Comparison of ENCODE assay signal across 7 mouse cellular contexts in the genomic region with DNA sequence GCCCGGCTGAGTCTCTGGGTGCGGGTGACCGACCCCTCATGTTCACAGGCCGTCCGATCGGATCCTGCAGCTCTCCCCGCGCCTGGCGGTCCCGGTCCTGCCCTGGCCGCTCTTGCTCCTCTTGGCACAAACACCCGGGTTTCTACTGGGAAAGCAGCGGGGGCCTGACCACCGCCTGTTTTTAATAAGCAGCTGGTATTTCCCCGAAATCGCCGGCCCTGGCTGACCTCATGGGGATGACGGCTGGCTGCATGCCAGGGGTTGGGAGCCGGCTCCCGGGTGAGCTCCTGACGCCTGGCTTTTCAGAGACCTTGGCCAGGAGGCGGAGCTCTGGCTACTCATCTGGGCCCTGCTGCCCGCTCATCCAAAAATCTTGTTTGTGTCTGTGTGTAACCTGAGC. TPM values are rescaled to one million over a fixed set of nuclear protein-coding genes. Genes with fewer than 3 reads are reported as not detected.
DNase-seq lines count a peak whose midpoint lies in the region; ATAC-seq lines count a peak whose summit lies in the region.

No protein-coding gene starts in this region.

- H3K79me2 ChIP-seq in macrophage (ENCODE audit: inconsistent target), result no peaks in the 10 kb centered on the region

- H3K4me1 ChIP-seq in intestine, embryonic 14.5 days (replicated peaks; ENCODE audit: control insufficient read depth, insufficient read depth, low read length), result peaks cover 6% of the 10 kb centered on the region

- H3K36me3 ChIP-seq in intestine, embryonic 14.5 days (ENCODE audit: control insufficient read depth, insufficient read depth, low read length), result no peaks in the 10 kb centered on the region
- H3K36me3 ChIP-seq in macrophage (ENCODE audit: inconsistent target), result no peaks in the 10 kb centered on the region

- no peaks in the 10 kb centered on the region for H3K27me3 ChIP-seq in intestine, embryonic 14.5 days (replicated peaks; ENCODE audit: control insufficient read depth, insufficient read depth, low read length)

- DNase-seq in adrenal gland, adult 2 months, result peak; percentile 96
- DNase-seq in gastrocnemius, postnatal 10 days, result peak; percentile 93
- no peak for DNase-seq in intestine, embryonic 14.5 days (ENCODE audit: low spot score)
- peak; percentile 58 to 75 for DNase-seq in left cerebral cortex, adult 9 months (ENCODE audit: low spot score in 2 of 2)
- DNase-seq in right cerebral cortex, postnatal 4 days, result peak; percentile 77

- peak overlapping the region; percentile 77 for H3K4me2 ChIP-seq in intestine, embryonic 14.5 days (ENCODE audit: low read length)

- peak overlapping the region; percentile 51; the same call in 1 of the 2 replicates for H3K27ac ChIP-seq in intestine, embryonic 14.5 days (ENCODE audit: low read depth)
- no peak overlapping the region for H3K27ac ChIP-seq in macrophage

- H3K4me3 ChIP-seq in intestine, embryonic 14.5 days (ENCODE audit: low read depth, low read length), result peak overlapping the region; percentile 49
- H3K4me3 ChIP-seq in macrophage (ENCODE audit: inconsistent target), result peak overlapping the region; percentile 5; the same call in 1 of the 2 replicates

- ATAC-seq in common myeloid progenitor, adult 5-6 weeks (replicated peaks; ENCODE audit: low read depth, poor library complexity, severe bottlenecking), result peak; percentile 16; the same call in 1 of the 2 replicates
- ATAC-seq in intestine, embryonic 14.5 days (replicated peaks; ENCODE audit: low FRiP score, low TSS enrichment, low read depth), result peak; percentile 71

- peak overlapping the region; percentile 60 for H3K9ac ChIP-seq in intestine, embryonic 14.5 days (ENCODE audit: low read length)

- H3K9me3 ChIP-seq in intestine, embryonic 14.5 days (ENCODE audit: control insufficient read depth, low read length), result no peaks in the 10 kb centered on the region

- 1% methylated on average over 23 of the region's 23 CpGs for WGBS in intestine, embryonic 14.5 days
- 7% methylated on average over 23 of the region's 23 CpGs for WGBS in macrophage (ENCODE audit: missing documents)

RNA-seq across cellular contexts. Expression of a gene that starts 16.2 kb away (rescaled TPM):
- not detected for total RNA-seq in adrenal gland, adult 2 months (2021)
- not detected in 2 replicates for polyA plus RNA-seq in adrenal gland, adult 2 months (2012; rRNA removed)
- not detected in 2 replicates for total RNA-seq in common myeloid progenitor, adult 5-6 weeks (2017)
- not detected for total RNA-seq in gastrocnemius, postnatal 10 days (2021)
- polyA plus RNA-seq in intestine, embryonic 14.5 days (2014; fragmentation: Nextera tagmentation; extraction: Ambion mirVana), result not detected in 2 replicates
- total RNA-seq in macrophage (2018; cell fraction: chromatin; rRNA removed), result not detected
- total RNA-seq in macrophage (2018; cell fraction: cytosol; rRNA removed), result not detected
- not detected for total RNA-seq in macrophage (2018; cell fraction: nucleus; rRNA removed)
- polyA plus RNA-seq in macrophage (2018), result not detected in 3 replicates

RNA-seq across cellular contexts. Expression of a gene that starts 32.1 kb away (rescaled TPM):
- total RNA-seq in adrenal gland, adult 2 months (2021), result not detected
- polyA plus RNA-seq in adrenal gland, adult 2 months (2012; rRNA removed), result not detected in 2 replicates
- total RNA-seq in common myeloid progenitor, adult 5-6 weeks (2017), result not detected in 2 replicates
- not detected for total RNA-seq in gastrocnemius, postnatal 10 days (2021)
- not detected in 2 replicates for polyA plus RNA-seq in intestine, embryonic 14.5 days (2014; fragmentation: Nextera tagmentation; extraction: Ambion mirVana)
- total RNA-seq in macrophage (2018; cell fraction: chromatin; rRNA removed), result not detected
- not detected for total RNA-seq in macrophage (2018; cell fraction: cytosol; rRNA removed)
- total RNA-seq in macrophage (2018; cell fraction: nucleus; rRNA removed), result not detected
- polyA plus RNA-seq in macrophage (2018), result not detected in 3 replicates

RNA-seq across cellular contexts. Expression of a gene that starts 34.8 kb away (rescaled TPM):
- total RNA-seq in adrenal gland, adult 2 months (2021), result 10 to 100 TPM; 14.7 to 16.3 TPM
- polyA plus RNA-seq in adrenal gland, adult 2 months (2012; rRNA removed), result 37.8 and 51.4 TPM in 2 replicates
- 0.23 TPM in 1 of 2 replicates, not detected in the other for total RNA-seq in common myeloid progenitor, adult 5-6 weeks (2017)
- total RNA-seq in gastrocnemius, postnatal 10 days (2021), result 10 to 100 TPM in 1 of 2 experiments, 1 to 10 TPM in 1; 4.1 to 11.8 TPM
- 25.7 and 26.7 TPM in 2 replicates for polyA plus RNA-seq in intestine, embryonic 14.5 days (2014; fragmentation: Nextera tagmentation; extraction: Ambion mirVana)
- total RNA-seq in macrophage (2018; cell fraction: chromatin; rRNA removed), result under 1 TPM in 1 of 26 experiments, not detected in 25; 0.92 TPM
- total RNA-seq in macrophage (2018; cell fraction: cytosol; rRNA removed), result under 1 TPM in 4 of 26 experiments, not detected in 22; 0.09 to 0.38 (median 0.11) TPM
- total RNA-seq in macrophage (2018; cell fraction: nucleus; rRNA removed), result not detected
- polyA plus RNA-seq in macrophage (2018), result 0.16 TPM in 1 of 3 replicates, not detected in the others

RNA-seq across cellular contexts. Expression of a gene that starts 40.1 kb away (rescaled TPM):
- total RNA-seq in adrenal gland, adult 2 months (2021), result under 1 TPM in 1 of 2 experiments, not detected in 1; 0.66 TPM
- polyA plus RNA-seq in adrenal gland, adult 2 months (2012; rRNA removed), result 0.22 TPM in 1 of 2 replicates, not detected in the other
- total RNA-seq in common myeloid progenitor, adult 5-6 weeks (2017), result not detected in 2 replicates
- total RNA-seq in gastrocnemius, postnatal 10 days (2021), result 100 to 1,000 TPM; 260 to 321 TPM
- polyA plus RNA-seq in intestine, embryonic 14.5 days (2014; fragmentation: Nextera tagmentation; extraction: Ambion mirVana), result 0.23 and 1.6 TPM in 2 replicates
- total RNA-seq in macrophage (2018; cell fraction: chromatin; rRNA removed), result not detected
- total RNA-seq in macrophage (2018; cell fraction: cytosol; rRNA removed), result not detected
- total RNA-seq in macrophage (2018; cell fraction: nucleus; rRNA removed), result not detected
- not detected in 3 replicates for polyA plus RNA-seq in macrophage (2018)

RNA-seq across cellular contexts. Expression of a gene that starts 44.8 kb away (rescaled TPM):
- total RNA-seq in adrenal gland, adult 2 months (2021), result not detected
- not detected in 2 replicates for polyA plus RNA-seq in adrenal gland, adult 2 months (2012; rRNA removed)
- total RNA-seq in common myeloid progenitor, adult 5-6 weeks (2017), result not detected in 2 replicates
- not detected for total RNA-seq in gastrocnemius, postnatal 10 days (2021)
- not detected in 2 replicates for polyA plus RNA-seq in intestine, embryonic 14.5 days (2014; fragmentation: Nextera tagmentation; extraction: Ambion mirVana)
- not detected for total RNA-seq in macrophage (2018; cell fraction: chromatin; rRNA removed)
- total RNA-seq in macrophage (2018; cell fraction: cytosol; rRNA removed), result not detected
- total RNA-seq in macrophage (2018; cell fraction: nucleus; rRNA removed), result not detected
- not detected in 3 replicates for polyA plus RNA-seq in macrophage (2018)
